Mouse (Mus musculus) hindbrain, embryonic 10.5 days (tissue): ENCODE results near the gene Stk4. TPM values are rescaled to one million over a fixed set of nuclear protein-coding genes. Genes with fewer than 3 reads are reported as not detected.

Experiments
- DNase-seq: peaks from one replicate; pipeline ENCODE4 v3.0.0-alpha.2; 2017; ENCODE audit warnings: low spot score
- H3K27ac ChIP-seq: fragments of 300-500 bp; sonication (generic); 2 replicates; pipeline ENCODE4 v1.5.1; 2016; ENCODE audit warnings: mild to moderate bottlenecking, moderate library complexity
- H3K27me3 ChIP-seq: fragments of 300-500 bp; sonication (generic); 2 replicates; pipeline ENCODE4 v1.6.1; 2016; ENCODE audit warnings: mild to moderate bottlenecking; ENCODE audit not compliant: poor library complexity, insufficient read depth, severe bottlenecking
- H3K36me3 ChIP-seq: fragments of 300-500 bp; sonication (generic); 2 replicates; pipeline ENCODE4 v1.6.1; 2016; ENCODE audit warnings: mild to moderate bottlenecking, moderate library complexity
- H3K4me1 ChIP-seq: fragments of 300-500 bp; sonication (generic); replicated peaks from 2 replicates; pipeline ENCODE4 v1.6.1; 2016; ENCODE audit warnings: mild to moderate bottlenecking
- H3K4me3 ChIP-seq: fragments of 300-500 bp; sonication (generic); 2 replicates; pipeline ENCODE4 v1.5.1; 2016; ENCODE audit warnings: mild to moderate bottlenecking, moderate library complexity
- H3K9me3 ChIP-seq: fragments of 300-500 bp; sonication (generic); 2 replicates; pipeline ENCODE4 v1.6.1; 2016; ENCODE audit warnings: mild to moderate bottlenecking, moderate library complexity
- WGBS: fragments of 180-500 bp; shearing (Covaris S2); methylation state at CpG from one replicate; pipeline ENCODE4 v1.1.7; 2016; 5-methylcytosine and 5-hydroxymethylcytosine counted together
- polyA plus RNA-seq: library from polyadenylated mRNA; unstranded; fragments of >200 nt; fragmentation: Nextera tagmentation; extraction: Ambion mirVana; gene quantifications from 2 replicates; pipeline ENCODE4 v1.2.1, GENCODE M21; 2016

The Stk4 gene
- polyA plus RNA-seq, 1 experiment from 2014 or later: 30.8 TPM

- Histone ChIP-seq H3K36me3 (peaks cover 21% of the 10 kb centered on the region), H3K4me1 (peaks cover 31% of the 10 kb centered on the region), H3K27ac (0 out of 2 replicates have a peak overlapping the region, but pooled peaks have one; percentile 3), H3K9me3 (no peaks in the 10 kb centered on the region), H3K27me3 (no peaks in the 10 kb centered on the region), H3K4me3 (no peak overlapping the region)
- 86% methylated on average over 10 of the region's 10 CpGs for WGBS
- DNase-seq: no peak
These were observed 74.4 kb downstream of the Stk4 start for GRCm38 (mm10) chr2:164144541-164144940.

- Histone ChIP-seq H3K27ac (no peak overlapping the region), H3K4me1 (peaks cover 44% of the 10 kb centered on the region), H3K36me3 (peaks cover 26% of the 10 kb centered on the region), H3K4me3 (no peak overlapping the region), H3K9me3 (no peaks in the 10 kb centered on the region), H3K27me3 (no peaks in the 10 kb centered on the region)
- 96% methylated on average over 12 of the region's 12 CpGs for WGBS
- DNase-seq: no peak
These were observed 76.4 kb downstream of the Stk4 start for GRCm38 (mm10) chr2:164146556-164146955.

- peaks cover 23% of the 10 kb centered on the region for H3K4me1 ChIP-seq
- peak; percentile 14 for DNase-seq
- no peak overlapping the region for H3K4me3 ChIP-seq
- H3K36me3 ChIP-seq: peaks cover 61% of the 10 kb centered on the region
- H3K27me3 ChIP-seq: no peaks in the 10 kb centered on the region
- 41% methylated on average over 14 of the region's 14 CpGs for WGBS
- H3K27ac ChIP-seq: peak overlapping the region; percentile 45; the same call in 1 of the 2 replicates
- H3K9me3 ChIP-seq: no peaks in the 10 kb centered on the region
These were observed 80.1 kb downstream of the Stk4 start for GRCm38 (mm10) chr2:164150086-164150760.

GRCm38 (mm10) chr2:164152341-164152740 lies 82.2 kb downstream of the Stk4 start:
- 94% methylated on average over 11 of the region's 11 CpGs for WGBS
- Histone ChIP-seq H3K4me3 (no peak overlapping the region), H3K9me3 (no peaks in the 10 kb centered on the region), H3K27ac (no peak overlapping the region), H3K36me3 (peaks cover 73% of the 10 kb centered on the region), H3K4me1 (peaks cover 23% of the 10 kb centered on the region), H3K27me3 (no peaks in the 10 kb centered on the region)
- no peak for DNase-seq

- DNase-seq: no peak
- Histone ChIP-seq H3K36me3 (peaks cover 68% of the 10 kb centered on the region), H3K4me1 (peaks cover 18% of the 10 kb centered on the region), H3K9me3 (no peaks in the 10 kb centered on the region), H3K27ac (no peak overlapping the region), H3K4me3 (no peak overlapping the region), H3K27me3 (no peaks in the 10 kb centered on the region)
- WGBS: 92% methylated on average over 10 of the region's 10 CpGs
These were observed 83.9 kb downstream of the Stk4 start for GRCm38 (mm10) chr2:164154007-164154406.

DNA sequence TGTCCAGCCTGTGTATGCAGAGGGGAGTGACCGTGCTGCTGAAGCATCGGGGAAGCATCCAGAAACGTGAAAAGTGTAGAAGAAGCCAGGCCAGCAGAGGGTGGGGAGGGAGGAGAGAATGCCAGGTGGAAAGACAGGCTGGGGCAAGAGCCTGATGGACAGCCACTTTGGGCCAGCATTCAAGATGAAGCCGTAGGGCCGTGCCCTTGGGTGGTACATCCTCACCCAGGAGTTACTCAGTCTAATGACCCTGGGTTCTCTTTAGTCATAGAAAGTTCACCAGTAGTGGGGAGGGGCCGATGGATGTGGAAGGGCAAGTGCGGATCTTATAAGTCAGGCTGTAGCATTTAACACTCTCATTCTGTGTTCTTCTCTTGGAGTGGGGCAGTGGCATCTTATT lies 86.0 kb downstream of the Stk4 start:
- Histone ChIP-seq H3K27me3 (no peaks in the 10 kb centered on the region), H3K9me3 (no peaks in the 10 kb centered on the region), H3K27ac (no peak overlapping the region), H3K36me3 (peaks cover 59% of the 10 kb centered on the region), H3K4me3 (no peak overlapping the region), H3K4me1 (no peaks in the 10 kb centered on the region)
- 87% methylated on average over 7 of the region's 7 CpGs for WGBS
- DNase-seq: no peak

GRCm38 (mm10) chr2:164158838-164159237 lies 88.7 kb downstream of the Stk4 start:
- peaks cover 33% of the 10 kb centered on the region for H3K36me3 ChIP-seq
- no peaks in the 10 kb centered on the region for H3K9me3 ChIP-seq
- peaks cover 6% of the 10 kb centered on the region; the same call in 1 of the 2 replicates for H3K4me1 ChIP-seq
- no peak overlapping the region for H3K27ac ChIP-seq
- DNase-seq: no peak
- WGBS: 90% methylated on average over 2 of the region's 2 CpGs
- H3K27me3 ChIP-seq: no peaks in the 10 kb centered on the region
- no peak overlapping the region for H3K4me3 ChIP-seq

GRCm38 (mm10) chr2:164161515-164162055 lies 91.5 kb downstream of the Stk4 start:
- Histone ChIP-seq H3K4me3 (no peak overlapping the region), H3K36me3 (peaks cover 7% of the 10 kb centered on the region; the same call in 1 of the 2 replicates), H3K27me3 (peaks cover 24% of the 10 kb centered on the region), H3K9me3 (no peaks in the 10 kb centered on the region), H3K4me1 (peaks cover 6% of the 10 kb centered on the region; the same call in 1 of the 2 replicates), H3K27ac (no peak overlapping the region)
- 83% methylated on average over 11 of the region's 11 CpGs for WGBS
- DNase-seq: no peak

DNA sequence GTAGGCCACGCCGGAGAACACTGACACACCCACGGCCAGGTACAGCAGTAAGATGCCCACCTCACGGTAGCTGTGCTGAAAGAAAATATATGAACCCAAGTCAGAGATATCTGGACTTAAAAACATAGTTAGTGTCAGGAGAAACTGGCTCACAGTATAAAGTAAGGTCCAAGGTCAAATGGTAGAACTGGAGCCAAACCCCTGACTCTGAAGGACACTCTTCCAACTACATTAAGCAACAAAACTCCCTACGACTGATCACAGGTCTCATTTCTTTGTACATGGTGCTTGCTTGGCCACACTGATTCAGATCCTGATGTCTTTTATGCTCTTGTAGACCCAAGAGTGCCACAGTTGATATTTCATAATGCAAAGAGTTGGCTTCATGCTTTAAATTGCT lies 94.8 kb downstream of the Stk4 start:
- peaks cover 57% of the 10 kb centered on the region for H3K27me3 ChIP-seq
- no peak for DNase-seq
- H3K4me1 ChIP-seq: peaks cover 20% of the 10 kb centered on the region
- H3K27ac ChIP-seq: no peak overlapping the region
- H3K36me3 ChIP-seq: no peaks in the 10 kb centered on the region
- no peak overlapping the region for H3K4me3 ChIP-seq
- H3K9me3 ChIP-seq: no peaks in the 10 kb centered on the region
- WGBS: 93% methylated on average over 5 of the region's 5 CpGs

DNA sequence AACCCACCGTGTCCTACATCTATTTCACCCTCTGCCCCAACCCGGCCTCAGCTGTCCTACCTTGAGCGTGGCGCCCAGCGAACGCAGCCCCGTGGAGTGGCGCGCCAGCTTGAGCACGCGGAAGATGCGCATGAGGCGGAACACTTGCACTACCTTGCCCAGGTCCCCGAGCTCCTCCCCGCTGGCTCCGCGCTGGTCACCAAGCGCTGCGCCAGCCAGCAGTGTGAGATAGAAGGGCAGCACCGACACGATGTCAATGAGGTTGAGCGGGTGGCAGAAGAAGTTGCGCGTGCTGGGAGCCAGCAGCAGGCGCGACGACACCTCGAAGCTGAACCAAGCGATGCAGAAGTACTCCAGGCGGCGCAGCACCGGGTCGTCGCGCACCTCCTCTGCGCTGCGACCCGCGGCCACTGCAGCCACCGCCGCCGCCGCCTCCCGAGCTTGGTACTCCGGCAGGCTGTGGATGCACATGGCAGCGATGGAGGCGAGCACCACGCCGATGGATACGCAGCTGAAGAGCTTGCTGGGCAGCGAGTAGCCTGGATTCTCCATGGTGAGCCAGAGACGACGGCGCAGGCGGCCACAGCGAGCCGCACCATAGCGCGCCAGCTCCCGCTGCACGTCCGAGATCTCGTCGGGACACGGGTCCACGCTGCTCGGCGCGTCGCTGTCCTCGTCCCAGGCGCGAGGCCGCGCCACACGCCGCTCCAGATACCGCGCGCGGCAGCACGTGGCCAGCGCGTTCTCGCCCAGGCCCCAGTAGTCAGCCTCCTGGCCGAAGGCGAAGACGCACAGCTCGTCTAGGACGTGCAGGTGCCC lies 97.8 kb downstream of the Stk4 start:
- 11% methylated on average over 90 of the region's 90 CpGs for WGBS
- peak; percentile 41 for DNase-seq
- no peaks in the 10 kb centered on the region for H3K36me3 ChIP-seq
- H3K27ac ChIP-seq: 0 out of 2 replicates have a peak overlapping the region, but pooled peaks have one; percentile 30
- peaks cover 87% of the 10 kb centered on the region for H3K27me3 ChIP-seq
- H3K4me3 ChIP-seq: peak overlapping the region; percentile 45
- no peaks in the 10 kb centered on the region for H3K9me3 ChIP-seq
- H3K4me1 ChIP-seq: peaks cover 32% of the 10 kb centered on the region

DNA sequence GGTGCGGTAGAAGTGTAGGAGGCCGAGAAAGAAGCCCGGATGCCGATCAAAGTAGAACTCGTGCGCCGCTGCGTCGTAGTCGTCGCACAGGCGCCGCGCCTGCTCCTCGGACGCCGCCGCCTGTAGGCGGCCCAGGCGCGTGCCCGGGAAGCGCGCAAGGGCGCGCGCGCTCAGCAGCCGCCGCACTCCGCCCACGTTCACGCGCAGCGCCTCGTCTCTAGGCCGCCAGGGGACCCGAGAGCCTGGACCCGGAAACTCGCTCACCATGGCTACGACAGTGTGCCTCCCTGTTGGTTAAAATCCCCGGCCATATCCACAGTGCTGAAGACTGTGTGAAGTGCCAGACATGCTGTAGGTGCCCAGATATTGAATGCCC lies 98.4 kb downstream of the Stk4 start:
- H3K36me3 ChIP-seq: no peaks in the 10 kb centered on the region
- WGBS: 9% methylated on average over 42 of the region's 42 CpGs
- H3K4me1 ChIP-seq: peaks cover 32% of the 10 kb centered on the region
- H3K9me3 ChIP-seq: no peaks in the 10 kb centered on the region
- H3K4me3 ChIP-seq: peak overlapping the region; percentile 45
- H3K27ac ChIP-seq: 0 out of 2 replicates have a peak overlapping the region, but pooled peaks have one; percentile 30
- peak; percentile 26 for DNase-seq
- H3K27me3 ChIP-seq: peaks cover 93% of the 10 kb centered on the region

GRCm38 (mm10) chr2:164170326-164170725 lies 100.2 kb downstream of the Stk4 start:
- DNase-seq: peak; percentile 19
- Histone ChIP-seq H3K27me3 (peaks cover 97% of the 10 kb centered on the region), H3K36me3 (no peaks in the 10 kb centered on the region), H3K27ac (no peak overlapping the region), H3K4me3 (peak overlapping the region; percentile 52), H3K9me3 (no peaks in the 10 kb centered on the region), H3K4me1 (peaks cover 32% of the 10 kb centered on the region)
- 5% methylated on average over 11 of the region's 11 CpGs for WGBS

GRCm38 (mm10) chr2:164170902-164171301 lies 100.8 kb downstream of the Stk4 start, which contains the start of gene Kcns1:
Gene Kcns1, minus strand, starts transcription at chr2:164171113.
- peak within 1 kb of the TSS; percentile 52 for H3K4me3 ChIP-seq
- H3K27ac ChIP-seq: no peak within 1 kb of the TSS
- H3K9me3 ChIP-seq: no peaks in the 10 kb centered on the region
- under 1% methylated on average over 25 of the region's 29 CpGs for WGBS
- H3K4me1 ChIP-seq: peaks cover 32% of the 10 kb centered on the region
- H3K27me3 ChIP-seq: peaks cover 91% of the 10 kb centered on the region
- H3K36me3 ChIP-seq: no peaks in the 10 kb centered on the region
- peak; percentile 35 for DNase-seq
